Mouse (Mus musculus): ENCODE results near the gene Ly75.

DNA sequence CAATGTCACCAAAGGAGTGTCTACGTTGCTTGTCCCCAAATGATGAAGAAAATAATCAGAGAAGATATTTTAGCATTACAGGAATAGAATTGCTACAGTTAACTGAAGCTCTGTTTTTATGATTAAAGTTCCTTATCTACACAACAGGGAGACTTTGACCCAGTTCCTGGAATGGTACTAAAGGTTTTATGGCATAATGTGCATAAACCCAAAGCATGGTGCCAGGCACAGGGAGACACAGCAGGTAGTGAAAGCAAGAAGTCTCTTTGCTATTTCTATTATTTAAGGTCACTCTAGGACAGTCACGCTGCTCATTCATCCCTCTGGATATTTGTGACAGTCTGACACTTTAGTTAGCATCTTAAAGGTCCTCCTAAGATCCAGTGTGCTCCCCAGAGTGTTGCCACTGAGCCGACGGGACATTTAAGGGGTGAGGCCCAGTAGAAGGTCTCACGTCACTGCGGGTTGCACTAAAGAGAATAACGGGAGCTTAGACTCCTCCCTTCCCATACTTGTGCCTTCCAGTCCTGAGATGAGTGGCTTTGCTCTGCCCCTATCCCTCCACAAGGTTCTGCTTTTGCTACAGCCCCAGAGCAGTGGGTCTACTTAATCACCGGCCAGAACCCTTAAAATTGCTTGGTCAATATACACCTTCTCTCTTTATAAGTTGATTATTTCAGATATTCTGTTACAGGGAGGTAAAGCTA lies 47.4 kb upstream of the Ly75 start:
- TF ChIP-seq CTCF (IDR thresholded peaks at IDR 0.05; ENCODE audit: low read depth, low read length), result no peak
- no peak for TF ChIP-seq POLR2A (IDR thresholded peaks at IDR 0.05; ENCODE audit: borderline replicate concordance, low read depth, low read length)
